Mouse (Mus musculus) mesoderm, embryonic 11.5 days (tissue): ENCODE data around the gene Dok5.

Experiments
- DNase-seq: peaks from one replicate; pipeline ENCODE4 v3.0.0-alpha.2; 2012; ENCODE audit warnings: low read depth, low spot score

The Dok5 gene

GRCm38 (mm10) chr2:170738446-170738845, 6.8 kb downstream of the Dok5 start:
- no peak for DNase-seq

GRCm38 (mm10) chr2:170738891-170739290, 7.3 kb downstream of the Dok5 start:
- DNase-seq: no peak

- DNase-seq: no peak
These were observed 8.2 kb downstream of the Dok5 start for GRCm38 (mm10) chr2:170739713-170740365.

GRCm38 (mm10) chr2:170743521-170743920, 11.9 kb downstream of the Dok5 start:
- no peak for DNase-seq

- no peak for DNase-seq
These were observed 17.3 kb downstream of the Dok5 start for GRCm38 (mm10) chr2:170748901-170749300.

- no peak for DNase-seq
These were observed 20.7 kb downstream of the Dok5 start for GRCm38 (mm10) chr2:170752191-170752850.

- peak; percentile 71 for DNase-seq
These were observed 24.2 kb downstream of the Dok5 start for GRCm38 (mm10) chr2:170755817-170756216.

- no peak for DNase-seq
These were observed 25.1 kb downstream of the Dok5 start for GRCm38 (mm10) chr2:170756667-170757066.

GRCm38 (mm10) chr2:170757228-170757875, 25.7 kb downstream of the Dok5 start:
- no peak for DNase-seq

- DNase-seq: no peak
These were observed 26.6 kb downstream of the Dok5 start for GRCm38 (mm10) chr2:170758201-170758600.

GRCm38 (mm10) chr2:170764704-170765103, 33.1 kb downstream of the Dok5 start:
- no peak for DNase-seq

- DNase-seq: no peak
These were observed 35.6 kb downstream of the Dok5 start for GRCm38 (mm10) chr2:170767243-170767642.

GRCm38 (mm10) chr2:170768699-170769098, 37.1 kb downstream of the Dok5 start:
- no peak for DNase-seq

GRCm38 (mm10) chr2:170771555-170771954, 39.9 kb downstream of the Dok5 start:
- DNase-seq: no peak

- peak; percentile 77 for DNase-seq
These were observed 40.7 kb downstream of the Dok5 start for GRCm38 (mm10) chr2:170772126-170772884.

- no peak for DNase-seq
These were observed 41.3 kb downstream of the Dok5 start for GRCm38 (mm10) chr2:170772885-170773270.

GRCm38 (mm10) chr2:170775577-170775976, 44.0 kb downstream of the Dok5 start:
- DNase-seq: no peak

GRCm38 (mm10) chr2:170776107-170776506, 44.5 kb downstream of the Dok5 start:
- DNase-seq: no peak

- no peak for DNase-seq
These were observed 46.0 kb downstream of the Dok5 start for GRCm38 (mm10) chr2:170777572-170777971.

GRCm38 (mm10) chr2:170780010-170780750, 48.6 kb downstream of the Dok5 start:
- no peak for DNase-seq

- no peak for DNase-seq
These were observed 56.5 kb downstream of the Dok5 start for GRCm38 (mm10) chr2:170788101-170788500.
